Mouse (Mus musculus): ENCODE data around the gene Ern2. TPM values are rescaled to one million over a fixed set of nuclear protein-coding genes. Genes with fewer than 3 reads are reported as not detected.

Ern2 gene
- polyA plus RNA-seq, 1 experiment from 2014 or later, result 0.08 TPM

DNA sequence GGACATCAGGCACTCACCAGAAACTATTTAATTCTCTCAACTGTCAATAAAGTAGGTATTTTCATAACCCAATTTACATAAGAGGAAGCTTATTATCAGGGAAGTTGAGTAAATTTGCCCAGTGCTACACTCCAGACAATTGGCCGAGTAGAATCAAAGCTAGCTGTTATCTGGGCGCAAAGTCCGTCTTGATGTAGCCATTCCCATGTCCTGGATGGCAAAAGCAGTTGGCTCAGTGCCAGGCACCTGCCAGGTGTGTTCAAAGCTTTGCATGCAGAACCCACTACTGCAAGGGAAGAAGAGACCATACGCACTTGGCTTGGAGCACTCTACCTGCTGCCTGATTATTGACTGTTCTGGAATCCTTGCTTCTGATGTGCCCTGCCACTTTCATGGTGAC is 33.5 kb downstream of the Ern2 start:
- no peak for ATAC-seq (ENCODE audit: insufficient read depth, low FRiP score, low TSS enrichment)
- H3K9me3 ChIP-seq (ENCODE audit: control insufficient read depth, low read length), result no peaks in the 10 kb centered on the region
- H3K27me3 ChIP-seq (ENCODE audit: control insufficient read depth, insufficient read depth, low read length), result no peaks in the 10 kb centered on the region
- H3K27ac ChIP-seq (ENCODE audit: low read depth, low read length), result no peak overlapping the region
- no peak overlapping the region for H3K9ac ChIP-seq (ENCODE audit: low read length)
- H3K4me2 ChIP-seq (ENCODE audit: low read depth), result no peak overlapping the region
- peaks cover 4% of the 10 kb centered on the region for H3K4me1 ChIP-seq (ENCODE audit: control insufficient read depth, insufficient read depth, low read length)
- DNase-seq (ENCODE audit: low spot score), result no peak
- WGBS, result 90% methylated on average over 4 of the region's 4 CpGs
- no peak overlapping the region for H3K4me3 ChIP-seq (ENCODE audit: low read depth, low read length)
- peaks cover 4% of the 10 kb centered on the region; the same call in 1 of the 2 replicates for H3K36me3 ChIP-seq (ENCODE audit: control insufficient read depth, insufficient read depth, low read length)

DNA sequence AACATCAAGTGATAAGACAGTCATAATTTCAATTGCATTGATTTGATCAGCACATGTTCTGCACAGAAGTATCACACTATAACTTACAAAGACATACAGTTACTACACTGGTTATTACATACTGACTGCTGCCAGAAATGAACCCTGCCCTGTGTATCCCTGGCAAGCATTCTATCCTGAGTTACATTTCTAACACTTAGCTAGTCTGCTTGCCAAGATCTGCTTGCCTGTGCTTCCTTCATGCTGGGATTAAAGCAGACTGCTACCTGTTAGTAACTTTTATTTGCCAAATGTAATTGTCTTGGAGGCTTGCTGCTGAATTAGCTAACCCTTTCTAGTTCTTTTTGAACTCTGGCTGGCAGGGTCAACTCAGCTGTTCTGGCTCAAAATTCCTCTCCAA is 45.0 kb downstream of the Ern2 start:
- H3K27ac ChIP-seq (ENCODE audit: low read depth, low read length), result no peak overlapping the region
- H3K9me3 ChIP-seq (ENCODE audit: control insufficient read depth, low read length), result no peaks in the 10 kb centered on the region
- ATAC-seq (ENCODE audit: insufficient read depth, low FRiP score, low TSS enrichment) (no peak), DNase-seq (ENCODE audit: low spot score) (no peak)
- H3K36me3 ChIP-seq (ENCODE audit: control insufficient read depth, insufficient read depth, low read length), result peaks cover 5% of the 10 kb centered on the region
- no peak overlapping the region for H3K4me2 ChIP-seq (ENCODE audit: low read depth)
- H3K27me3 ChIP-seq (ENCODE audit: control insufficient read depth, insufficient read depth, low read length), result no peaks in the 10 kb centered on the region
- H3K9ac ChIP-seq (ENCODE audit: low read length), result no peak overlapping the region
- H3K4me1 ChIP-seq (ENCODE audit: control insufficient read depth, insufficient read depth, low read length), result no peaks in the 10 kb centered on the region
- H3K4me3 ChIP-seq (ENCODE audit: low read depth, low read length), result no peak overlapping the region

DNA sequence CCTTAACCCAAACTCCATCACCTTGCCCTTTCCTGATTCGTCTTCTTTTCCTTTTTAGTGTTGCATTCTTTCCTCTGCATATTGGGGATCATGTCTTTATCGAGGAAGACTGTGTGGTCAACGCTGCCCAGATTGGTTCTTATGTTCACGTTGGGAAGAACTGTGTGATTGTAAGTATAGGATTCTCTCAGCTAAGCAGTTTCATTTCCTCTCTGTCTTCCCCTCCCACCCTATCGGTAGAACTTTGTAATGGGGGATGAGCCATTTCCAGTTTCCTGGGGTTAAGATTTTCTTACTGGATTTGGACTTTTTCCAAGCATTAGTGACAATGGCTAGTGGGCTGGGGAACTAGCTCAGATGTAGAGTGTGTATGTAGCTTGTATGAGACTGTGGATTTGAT is 47.8 kb downstream of the Ern2 start:
- WGBS, result 97% methylated on average over 5 of the region's 5 CpGs
- Histone ChIP-seq H3K36me3 (ENCODE audit: control insufficient read depth, insufficient read depth, low read length) (peaks cover 5% of the 10 kb centered on the region), H3K4me1 (ENCODE audit: control insufficient read depth, insufficient read depth, low read length) (peaks cover 2% of the 10 kb centered on the region; the same call in 1 of the 2 replicates)

DNA sequence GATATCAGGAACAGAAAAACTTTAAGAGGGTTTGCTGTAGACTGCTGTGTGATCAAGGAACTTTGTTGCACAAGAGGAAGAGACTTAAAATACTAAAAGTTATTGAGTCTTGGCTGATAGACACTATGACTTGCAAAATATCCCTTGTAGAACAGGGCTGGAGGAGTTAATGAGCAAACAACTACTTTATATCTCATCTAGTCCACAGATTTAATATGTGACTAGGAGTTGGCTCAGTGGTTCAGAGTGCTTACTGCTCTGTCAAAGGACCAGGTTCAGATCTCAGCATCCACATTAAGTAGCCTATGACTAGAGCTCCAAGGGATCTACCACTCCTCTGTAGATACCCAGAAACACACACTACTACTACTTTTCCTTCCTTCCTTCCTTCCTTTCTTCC is 48.9 kb downstream of the Ern2 start:
- no peak overlapping the region for H3K4me2 ChIP-seq (ENCODE audit: low read depth)
- DNase-seq (ENCODE audit: low spot score) (no peak), ATAC-seq (ENCODE audit: insufficient read depth, low FRiP score, low TSS enrichment) (no peak)
- H3K4me1 ChIP-seq (ENCODE audit: control insufficient read depth, insufficient read depth, low read length), result peaks cover 2% of the 10 kb centered on the region; the same call in 1 of the 2 replicates
- peaks cover 5% of the 10 kb centered on the region for H3K36me3 ChIP-seq (ENCODE audit: control insufficient read depth, insufficient read depth, low read length)
- H3K27me3 ChIP-seq (ENCODE audit: control insufficient read depth, insufficient read depth, low read length), result no peaks in the 10 kb centered on the region
- H3K4me3 ChIP-seq (ENCODE audit: low read depth, low read length), result no peak overlapping the region
- H3K9me3 ChIP-seq (ENCODE audit: control insufficient read depth, low read length), result no peaks in the 10 kb centered on the region
- H3K27ac ChIP-seq (ENCODE audit: low read depth, low read length), result no peak overlapping the region
- no peak overlapping the region for H3K9ac ChIP-seq (ENCODE audit: low read length)

More for the DNA sequence above, 47.8 kb downstream of the Ern2 start:
- Histone ChIP-seq H3K27me3 (ENCODE audit: control insufficient read depth, insufficient read depth, low read length) (no peaks in the 10 kb centered on the region), H3K9ac (ENCODE audit: low read length) (no peak overlapping the region), H3K4me2 (ENCODE audit: low read depth) (no peak overlapping the region), H3K4me3 (ENCODE audit: low read depth, low read length) (no peak overlapping the region), H3K27ac (ENCODE audit: low read depth, low read length) (no peak overlapping the region), H3K9me3 (ENCODE audit: control insufficient read depth, low read length) (no peaks in the 10 kb centered on the region)
- ATAC-seq (ENCODE audit: insufficient read depth, low FRiP score, low TSS enrichment) (no peak), DNase-seq (ENCODE audit: low spot score) (no peak)

DNA sequence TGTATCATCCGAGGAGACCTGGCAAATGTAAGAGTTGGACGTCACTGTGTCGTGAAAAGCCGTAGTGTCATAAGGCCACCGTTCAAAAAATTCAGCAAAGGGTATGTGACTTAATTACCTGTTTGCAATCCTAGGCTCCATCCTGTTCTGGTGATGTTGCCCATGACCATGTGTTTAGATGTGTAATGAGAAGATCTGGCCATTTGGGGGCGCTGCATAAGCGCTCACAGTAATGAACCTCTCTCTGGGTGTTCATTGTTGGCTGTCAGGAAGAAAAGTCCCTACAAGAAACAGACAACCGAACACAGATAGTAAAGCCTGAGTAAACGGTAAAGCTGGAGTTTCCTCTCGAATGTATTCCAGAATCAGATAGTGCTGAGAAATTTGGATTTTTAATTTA is 50.9 kb downstream of the Ern2 start:
- Histone ChIP-seq H3K4me2 (ENCODE audit: low read depth) (no peak overlapping the region), H3K36me3 (ENCODE audit: control insufficient read depth, insufficient read depth, low read length) (peaks cover 5% of the 10 kb centered on the region), H3K4me1 (ENCODE audit: control insufficient read depth, insufficient read depth, low read length) (peaks cover 4% of the 10 kb centered on the region; the same call in 1 of the 2 replicates), H3K9ac (ENCODE audit: low read length) (no peak overlapping the region), H3K27ac (ENCODE audit: low read depth, low read length) (no peak overlapping the region), H3K27me3 (ENCODE audit: control insufficient read depth, insufficient read depth, low read length) (no peaks in the 10 kb centered on the region), H3K9me3 (ENCODE audit: control insufficient read depth, low read length) (no peaks in the 10 kb centered on the region), H3K4me3 (ENCODE audit: low read depth, low read length) (no peak overlapping the region)
- ATAC-seq (ENCODE audit: insufficient read depth, low FRiP score, low TSS enrichment), result no peak
- no peak for DNase-seq (ENCODE audit: low spot score)
- 72% methylated on average over 10 of the region's 10 CpGs for WGBS

DNA sequence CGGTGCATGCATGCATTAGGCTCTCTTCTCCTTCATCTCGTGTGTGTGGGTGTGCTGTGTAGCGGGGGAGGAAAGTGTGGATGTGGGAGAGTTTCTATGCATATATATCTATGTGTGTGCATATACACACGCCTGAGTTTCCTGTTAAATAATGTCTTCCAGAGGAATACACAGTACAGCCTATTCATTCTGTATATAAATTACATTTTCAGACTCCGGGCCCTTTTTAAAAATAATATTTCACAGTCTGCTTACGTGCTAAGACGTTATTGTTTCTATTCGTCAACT is 52.7 kb downstream of the Ern2 start:
- Histone ChIP-seq H3K36me3 (ENCODE audit: control insufficient read depth, insufficient read depth, low read length) (peaks cover 2% of the 10 kb centered on the region), H3K4me2 (ENCODE audit: low read depth) (peak overlapping the region; percentile 72), H3K9me3 (ENCODE audit: control insufficient read depth, low read length) (no peaks in the 10 kb centered on the region), H3K9ac (ENCODE audit: low read length) (peak overlapping the region; percentile 89), H3K27me3 (ENCODE audit: control insufficient read depth, insufficient read depth, low read length) (no peaks in the 10 kb centered on the region), H3K4me3 (ENCODE audit: low read depth, low read length) (peak overlapping the region; percentile 91), H3K4me1 (ENCODE audit: control insufficient read depth, insufficient read depth, low read length) (peaks cover 4% of the 10 kb centered on the region; the same call in 1 of the 2 replicates), H3K27ac (ENCODE audit: low read depth, low read length) (no peak overlapping the region)
- WGBS, result 17% methylated on average over 8 of the region's 8 CpGs
- DNase-seq (ENCODE audit: low spot score) (no peak), ATAC-seq (ENCODE audit: insufficient read depth, low FRiP score, low TSS enrichment) (no peak)

DNA sequence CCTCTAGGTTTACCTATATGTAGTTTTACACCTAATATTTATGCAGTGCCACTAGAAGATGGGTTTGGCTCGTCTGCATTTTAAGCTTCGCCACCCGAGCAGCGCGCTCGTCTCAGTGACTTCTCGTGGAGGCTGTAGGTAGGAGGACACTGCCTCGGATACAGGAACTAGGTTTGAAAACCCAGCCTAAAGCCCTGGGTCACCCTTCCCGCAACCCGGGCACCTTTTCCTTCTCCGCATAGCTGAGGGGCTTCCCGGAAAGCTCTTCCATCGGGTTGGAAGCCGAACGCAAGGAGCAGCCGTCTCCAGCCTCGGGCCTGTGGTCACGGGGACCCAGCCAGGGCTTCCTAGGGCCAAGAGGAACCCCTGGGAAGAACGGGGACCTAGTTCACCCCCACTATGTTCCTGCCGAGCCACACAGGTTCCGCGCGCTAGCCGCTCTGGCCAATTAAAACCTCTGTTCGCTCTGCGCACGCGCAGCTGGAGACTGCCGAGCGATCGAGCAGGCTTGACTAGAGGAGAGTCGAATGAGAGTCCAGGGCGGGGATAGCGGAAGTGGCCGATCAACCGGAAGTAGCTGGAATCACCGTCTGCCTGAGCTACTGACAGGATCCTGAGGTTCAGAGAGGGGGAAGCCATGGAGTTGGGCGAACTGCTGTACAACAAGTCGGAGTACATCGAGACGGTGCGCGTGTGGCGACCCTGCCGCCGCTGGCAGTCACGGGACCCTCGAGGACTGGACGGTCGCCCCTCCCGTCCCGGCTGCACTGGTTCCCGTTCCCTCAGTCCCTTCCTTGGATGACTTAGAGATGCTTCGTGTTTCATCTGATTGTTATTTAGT is 53.3 kb downstream of the Ern2 start, which contains the start of the genes Palb2 and Dctn5:
TSS of gene Palb2 (minus strand) at position 489 of the 841 bp plus-strand sequence.
TSS of gene Dctn5 (plus strand) at position 545 of the 841 bp plus-strand sequence.
- Histone ChIP-seq H3K27me3 (ENCODE audit: control insufficient read depth, insufficient read depth, low read length) (no peaks in the 10 kb centered on the region), H3K9me3 (ENCODE audit: control insufficient read depth, low read length) (no peaks in the 10 kb centered on the region), H3K36me3 (ENCODE audit: control insufficient read depth, insufficient read depth, low read length) (0 out of 2 replicates have a peak, but pooled peaks cover 2% of the 10 kb centered on the region), H3K4me2 (ENCODE audit: low read depth) (peak within 1 kb of the TSS; percentile 72), H3K4me3 (ENCODE audit: low read depth, low read length) (peak within 1 kb of the TSS; percentile 91), H3K27ac (ENCODE audit: low read depth, low read length) (0 out of 2 replicates have a peak within 1 kb of the TSS, but pooled peaks have one; percentile 29), H3K4me1 (ENCODE audit: control insufficient read depth, insufficient read depth, low read length) (peaks cover 4% of the 10 kb centered on the region; the same call in 1 of the 2 replicates), H3K9ac (ENCODE audit: low read length) (peak within 1 kb of the TSS; percentile 89)
- DNase-seq (ENCODE audit: low spot score) (peak; percentile 99), ATAC-seq (ENCODE audit: insufficient read depth, low FRiP score, low TSS enrichment) (peak; percentile 97)
- under 1% methylated on average over 54 of the region's 54 CpGs for WGBS

DNA sequence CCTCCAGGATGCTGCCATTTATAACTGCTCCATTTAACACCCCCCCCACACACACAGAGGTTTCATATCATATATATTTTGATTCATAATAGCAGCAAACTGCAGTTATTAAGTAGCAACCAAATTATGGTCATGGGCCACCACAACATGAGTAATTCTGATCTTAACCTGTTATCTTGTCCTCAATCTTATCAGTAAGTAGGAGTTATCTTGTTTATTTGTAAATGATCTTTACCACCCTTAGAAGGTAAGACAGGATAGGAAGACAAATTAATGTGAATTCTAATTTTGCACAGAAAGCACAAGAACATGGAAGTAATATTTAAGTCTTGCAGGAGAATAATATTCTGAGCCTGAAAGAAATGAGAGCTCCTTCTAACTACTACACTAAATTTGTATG is 54.2 kb downstream of the Ern2 start:
- 0 out of 2 replicates have a peak, but pooled peaks cover 2% of the 10 kb centered on the region for H3K36me3 ChIP-seq (ENCODE audit: control insufficient read depth, insufficient read depth, low read length)
- no peaks in the 10 kb centered on the region for H3K9me3 ChIP-seq (ENCODE audit: control insufficient read depth, low read length)
- H3K4me2 ChIP-seq (ENCODE audit: low read depth), result peak overlapping the region; percentile 72
- H3K9ac ChIP-seq (ENCODE audit: low read length), result no peak overlapping the region
- H3K27ac ChIP-seq (ENCODE audit: low read depth, low read length), result no peak overlapping the region
- DNase-seq (ENCODE audit: low spot score), result no peak
- peaks cover 4% of the 10 kb centered on the region; the same call in 1 of the 2 replicates for H3K4me1 ChIP-seq (ENCODE audit: control insufficient read depth, insufficient read depth, low read length)
- no peaks in the 10 kb centered on the region for H3K27me3 ChIP-seq (ENCODE audit: control insufficient read depth, insufficient read depth, low read length)
- peak overlapping the region; percentile 91 for H3K4me3 ChIP-seq (ENCODE audit: low read depth, low read length)
- ATAC-seq (ENCODE audit: insufficient read depth, low FRiP score, low TSS enrichment), result no peak

DNA sequence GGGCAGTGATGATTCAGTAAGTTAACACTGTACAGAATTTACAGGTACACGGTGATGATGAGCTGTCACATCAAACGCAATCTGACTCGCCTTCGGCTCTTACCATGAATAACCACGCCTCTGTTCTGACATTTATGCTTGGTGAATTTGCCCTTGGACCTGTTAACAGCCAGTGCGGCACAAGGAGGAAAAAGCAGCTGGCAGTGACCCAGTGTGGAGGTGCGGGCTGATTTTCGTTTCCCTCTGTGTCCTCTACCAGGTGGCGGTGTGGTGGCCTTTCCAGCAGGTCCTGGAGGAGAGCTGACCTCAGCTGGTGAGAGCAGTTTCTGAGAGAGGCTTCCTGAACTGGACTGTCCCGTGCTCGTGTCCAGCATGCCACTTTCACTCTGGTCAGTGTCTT is 59.1 kb downstream of the Ern2 start:
- Histone ChIP-seq H3K9ac (ENCODE audit: low read length) (no peak overlapping the region), H3K4me1 (ENCODE audit: control insufficient read depth, insufficient read depth, low read length) (peaks cover 2% of the 10 kb centered on the region; the same call in 1 of the 2 replicates), H3K27ac (ENCODE audit: low read depth, low read length) (no peak overlapping the region), H3K4me3 (ENCODE audit: low read depth, low read length) (no peak overlapping the region), H3K36me3 (ENCODE audit: control insufficient read depth, insufficient read depth, low read length) (peaks cover 9% of the 10 kb centered on the region; the same call in 1 of the 2 replicates), H3K9me3 (ENCODE audit: control insufficient read depth, low read length) (no peaks in the 10 kb centered on the region), H3K4me2 (ENCODE audit: low read depth) (no peak overlapping the region), H3K27me3 (ENCODE audit: control insufficient read depth, insufficient read depth, low read length) (no peaks in the 10 kb centered on the region)
- 95% methylated on average over 11 of the region's 11 CpGs for WGBS
- DNase-seq (ENCODE audit: low spot score) (no peak), ATAC-seq (ENCODE audit: insufficient read depth, low FRiP score, low TSS enrichment) (no peak)
